Mouse (Mus musculus): ENCODE results near the gene Zfp965. TPM values are rescaled to one million over a fixed set of nuclear protein-coding genes. Genes with fewer than 3 reads are reported as not detected.

The Zfp965 gene
- polyA plus RNA-seq (2014; fragmentation: Illumina TruSeq; extraction: RNeasy Lipid Tissue Mini Kit (QIAGEN cat#74804); ENCODE audit: low read depth, low replicate concordance) = 24.5 TPM

DNA sequence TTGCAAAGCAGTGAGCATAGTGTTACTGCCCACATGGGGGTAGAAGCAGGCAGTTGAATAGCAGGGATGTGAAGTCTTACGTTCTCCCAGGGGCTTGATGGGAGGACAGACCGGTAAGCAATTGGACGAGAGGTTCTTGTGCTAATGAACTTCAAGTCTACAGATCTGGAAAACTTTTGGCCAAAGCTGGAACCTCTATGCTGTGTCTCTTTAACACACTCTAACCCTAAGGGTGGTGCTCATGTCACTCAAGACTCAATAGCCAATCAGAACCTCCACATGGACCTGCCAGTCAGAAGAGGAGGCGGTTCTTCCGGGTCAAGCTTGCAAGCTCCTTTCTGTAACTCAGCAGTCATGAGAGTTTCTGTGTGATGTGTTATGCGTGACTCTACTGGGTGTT, at the start of gene Zfp965:
Gene Zfp965, plus strand, starts transcription at position 301 of the 400 bp plus-strand sequence.

DNA sequence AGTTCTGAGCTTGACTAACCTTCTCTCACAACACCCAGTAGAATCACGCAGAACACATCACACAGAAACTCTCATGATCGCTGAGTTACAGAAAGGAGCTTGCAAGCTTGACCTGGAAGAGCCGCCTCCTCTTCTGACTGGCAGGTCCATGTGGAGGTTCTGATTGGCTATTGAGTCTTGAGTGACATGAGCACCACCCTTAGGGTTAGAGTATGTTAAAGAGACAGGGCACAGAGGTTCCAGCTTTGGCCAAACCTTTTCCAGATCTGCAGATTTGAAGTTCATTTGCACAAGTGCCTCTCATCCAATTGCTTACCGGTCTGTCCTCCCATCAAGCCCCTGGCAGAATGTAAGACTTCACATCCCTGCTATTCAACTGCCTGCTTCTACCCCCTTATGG, 34.1 kb upstream of the Zfp965 start, which contains the start of gene Gm4724:
Gene Gm4724, minus strand, starts transcription at position 101 of the 400 bp plus-strand sequence.

Other genes with a start within 250 kb of the Zfp965 start
- gene Gm14440, start 194.9 kb upstream of the Zfp965 start, polyA plus RNA-seq (2014; fragmentation: Illumina TruSeq; extraction: RNeasy Lipid Tissue Mini Kit (QIAGEN cat#74804); ENCODE audit: low read depth, low replicate concordance) = 27.7 TPM
- gene Gm4631, start 131.8 kb upstream of the Zfp965 start, polyA plus RNA-seq (2014; fragmentation: Illumina TruSeq; extraction: RNeasy Lipid Tissue Mini Kit (QIAGEN cat#74804); ENCODE audit: low read depth, low replicate concordance) = 76.5 TPM
- 20.4 TPM for gene Zfp968, start 97.5 kb upstream of the Zfp965 start, polyA plus RNA-seq (2014; fragmentation: Illumina TruSeq; extraction: RNeasy Lipid Tissue Mini Kit (QIAGEN cat#74804); ENCODE audit: low read depth, low replicate concordance)
- 38.7 TPM for gene Gm4724, start 34.2 kb upstream of the Zfp965 start, polyA plus RNA-seq (2014; fragmentation: Illumina TruSeq; extraction: RNeasy Lipid Tissue Mini Kit (QIAGEN cat#74804); ENCODE audit: low read depth, low replicate concordance)
- 0.93 TPM for gene Gm11007, start 174.0 kb downstream of the Zfp965 start, polyA plus RNA-seq (2014; fragmentation: Illumina TruSeq; extraction: RNeasy Lipid Tissue Mini Kit (QIAGEN cat#74804); ENCODE audit: low read depth, low replicate concordance)
- gene Zfp969, start 233.7 kb downstream of the Zfp965 start, polyA plus RNA-seq (2014; fragmentation: Illumina TruSeq; extraction: RNeasy Lipid Tissue Mini Kit (QIAGEN cat#74804); ENCODE audit: low read depth, low replicate concordance) = not detected

All from kidney, adult 10 weeks (tissue).